Mouse (Mus musculus) forebrain, embryonic 16.5 days (tissue): ENCODE data around the gene Mtch1. TPM values are rescaled to one million over a fixed set of nuclear protein-coding genes. Genes with fewer than 3 reads are reported as not detected.

Source experiments
- ATAC-seq: fragments of 200-750 bp; cut with Nextera tagmentation; 2 replicates; pipeline ENCODE4 v1.8.0; 2017; ENCODE audit warnings: mild to moderate bottlenecking, moderate library complexity
- H3K27ac ChIP-seq: fragments of 300-500 bp; sonication (generic); 2 replicates; pipeline ENCODE4 v1.5.1; 2014; ENCODE audit warnings: low read length, control low read depth
- H3K27me3 ChIP-seq: fragments of 300-500 bp; sonication (generic); replicated peaks from 2 replicates; pipeline ENCODE4 v1.6.1; 2014; ENCODE audit warnings: low read length; ENCODE audit not compliant: control insufficient read depth, insufficient read depth
- H3K36me3 ChIP-seq: fragments of 300-500 bp; sonication (generic); 2 replicates; pipeline ENCODE4 v1.6.1; 2014; ENCODE audit not compliant: control insufficient read depth, insufficient read depth
- H3K4me1 ChIP-seq: fragments of 300-500 bp; sonication (generic); replicated peaks from 2 replicates; pipeline ENCODE4 v1.6.1; 2014; ENCODE audit warnings: low read length; ENCODE audit not compliant: control insufficient read depth, insufficient read depth
- H3K4me2 ChIP-seq: fragments of 300-500 bp; sonication (generic); 2 replicates; pipeline ENCODE4 v1.6.1; 2014; ENCODE audit warnings: mild to moderate bottlenecking, low read length, control low read depth
- H3K4me3 ChIP-seq: fragments of 300-500 bp; sonication (generic); replicated peaks from 2 replicates; pipeline ENCODE4 v1.5.1; 2014; ENCODE audit warnings: mild to moderate bottlenecking, low read length, control low read depth
- H3K9ac ChIP-seq: fragments of 300-500 bp; sonication (generic); replicated peaks from 2 replicates; pipeline ENCODE4 v1.6.1; 2014; ENCODE audit warnings: low read depth, low read length, control low read depth
- H3K9me3 ChIP-seq: fragments of 300-500 bp; sonication (generic); 2 replicates; pipeline ENCODE4 v1.6.1; 2016; ENCODE audit warnings: low read length; ENCODE audit not compliant: control insufficient read depth
- WGBS: fragments of 180-500 bp; shearing (Covaris S2); extraction: QIAGEN DNeasy Blood & Tissue Kit; methylation state at CpG from one replicate; pipeline ENCODE4 v1.1.7; 2014; 5-methylcytosine and 5-hydroxymethylcytosine counted together
- polyA plus RNA-seq: library from polyadenylated mRNA; unstranded; fragments of >200 nt; fragmentation: Nextera tagmentation; extraction: Ambion mirVana; gene quantifications from 2 replicates; pipeline ENCODE4 v1.2.1, GENCODE M21; 2015

Gene Mtch1
- polyA plus RNA-seq, 1 experiment from 2014 or later = 434 TPM

DNA sequence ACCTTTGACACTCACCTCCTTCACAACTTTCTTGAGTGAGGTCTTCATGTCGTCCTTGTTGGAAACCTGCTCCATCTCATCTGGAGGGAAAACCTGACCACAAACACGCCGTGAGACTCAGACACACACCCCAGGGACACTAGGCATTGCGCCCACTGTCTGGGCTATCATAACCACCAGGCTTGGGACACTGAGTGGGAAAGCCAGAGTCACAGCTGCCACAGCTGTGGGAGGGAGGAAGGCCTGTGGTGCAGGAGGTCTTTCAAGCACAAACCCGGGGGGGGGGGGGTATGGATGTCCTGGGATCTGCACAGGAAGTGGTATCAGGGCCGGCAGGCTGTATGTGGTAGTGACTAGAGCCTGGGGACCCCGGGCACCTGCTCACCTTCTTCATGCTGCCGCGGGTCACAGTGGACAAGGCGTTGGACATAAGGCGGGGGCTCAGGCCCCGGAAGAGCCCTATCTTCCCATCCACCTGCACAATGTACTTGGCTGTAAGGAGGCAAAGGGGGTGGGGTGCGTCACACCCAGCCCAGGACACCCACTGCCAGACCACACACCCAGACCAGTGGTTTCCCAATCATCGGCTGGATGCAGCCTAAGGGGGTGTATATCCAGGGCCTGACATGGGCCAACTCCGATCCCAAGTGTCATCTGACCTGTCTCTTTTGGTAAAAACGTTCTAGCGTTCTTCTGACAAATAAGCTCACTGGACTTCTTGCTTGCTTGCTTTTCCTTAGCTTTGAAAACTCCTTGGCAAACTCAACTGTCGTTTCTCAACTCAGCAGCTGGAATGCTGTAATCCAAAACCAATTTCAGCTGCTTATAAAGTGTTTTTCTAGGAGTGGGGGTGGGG is 7.1 kb downstream of the Mtch1 start:
- no peaks in the 10 kb centered on the region for H3K27me3 ChIP-seq
- no peaks in the 10 kb centered on the region for H3K9me3 ChIP-seq
- peaks cover 34% of the 10 kb centered on the region for H3K36me3 ChIP-seq
- no peak overlapping the region for H3K4me2 ChIP-seq
- no peak for ATAC-seq
- H3K27ac ChIP-seq = no peak overlapping the region
- 86% methylated on average over 18 of the region's 18 CpGs for WGBS
- peaks cover 50% of the 10 kb centered on the region for H3K4me1 ChIP-seq
- H3K4me3 ChIP-seq = no peak overlapping the region
- H3K9ac ChIP-seq = no peak overlapping the region

DNA sequence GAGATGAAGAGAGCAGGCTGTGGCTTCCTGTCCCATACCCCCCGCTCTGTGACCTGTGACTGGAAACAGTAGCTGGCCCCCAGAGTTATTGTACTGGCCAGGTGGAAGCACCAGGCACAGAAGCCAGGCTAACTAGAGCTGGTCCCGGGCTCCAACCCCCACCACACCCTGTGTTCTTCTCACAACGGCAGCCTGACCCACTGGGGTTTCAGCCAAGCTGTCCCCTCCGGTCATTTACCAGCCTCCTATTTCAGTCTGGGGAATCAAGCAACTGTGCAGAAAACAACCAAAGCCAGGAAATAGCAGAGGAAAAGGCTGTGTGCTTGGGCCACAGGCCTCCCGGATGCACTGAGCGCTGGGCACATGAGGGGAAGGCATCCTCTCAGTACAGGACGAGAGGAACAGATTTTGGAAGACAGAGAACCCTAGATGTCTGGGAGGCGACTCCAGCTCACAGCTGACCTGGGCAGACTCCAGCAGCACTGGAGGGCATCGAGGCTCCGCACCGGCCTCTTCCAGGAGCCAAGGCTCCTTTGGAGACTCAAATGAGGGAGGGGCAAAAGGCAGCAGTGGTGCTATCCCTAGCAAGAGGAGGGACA is 8.5 kb downstream of the Mtch1 start:
- Histone ChIP-seq H3K27me3 (no peaks in the 10 kb centered on the region), H3K9me3 (no peaks in the 10 kb centered on the region), H3K4me2 (no peak overlapping the region), H3K4me1 (peaks cover 44% of the 10 kb centered on the region), H3K9ac (no peak overlapping the region; the same call in 1 of the 2 replicates), H3K4me3 (no peak overlapping the region), H3K27ac (peak overlapping the region; percentile 74), H3K36me3 (peaks cover 36% of the 10 kb centered on the region)
- 70% methylated on average over 11 of the region's 11 CpGs for WGBS
- ATAC-seq = no peak; the same call in 1 of the 2 replicates

DNA sequence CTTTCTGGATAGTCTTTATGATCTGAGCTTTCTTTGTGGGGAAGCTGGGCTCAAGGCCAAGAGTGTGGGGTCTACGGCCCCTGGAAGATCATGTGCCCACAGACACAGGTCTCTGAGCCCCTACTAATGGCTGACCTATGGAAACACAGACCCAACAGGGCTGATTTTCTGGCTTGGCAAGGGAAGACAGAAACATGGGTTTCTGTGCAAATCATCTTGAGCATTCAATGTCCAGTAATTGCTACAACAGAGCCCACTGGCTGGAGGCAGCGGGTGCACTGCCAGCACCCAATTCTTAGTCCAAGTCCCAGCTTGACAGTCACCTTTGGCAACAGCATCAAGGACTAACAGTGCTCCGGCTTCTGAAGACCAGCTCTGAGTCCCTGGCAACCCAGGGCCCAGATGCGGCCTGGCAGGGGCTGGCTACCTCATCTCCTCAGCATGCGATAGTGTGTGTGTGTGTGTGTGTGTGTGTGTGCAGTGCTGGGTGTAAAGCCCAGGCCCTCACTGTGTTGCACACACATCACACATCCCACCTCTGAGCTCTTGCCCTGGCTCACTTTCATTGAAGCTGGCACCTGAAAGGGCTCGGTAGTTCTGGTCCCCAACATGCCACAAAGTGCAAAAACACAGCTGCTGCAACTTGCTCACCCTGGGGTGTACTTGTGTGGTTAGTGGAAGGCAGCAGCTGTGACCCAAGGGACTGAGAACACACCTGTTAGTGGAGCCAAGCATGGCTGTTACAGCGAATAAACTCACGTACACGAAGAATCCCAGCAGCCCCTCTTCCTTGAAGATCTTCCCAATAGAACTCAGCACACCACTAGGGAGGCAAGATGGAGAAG is 9.5 kb downstream of the Mtch1 start:
- H3K27me3 ChIP-seq = no peaks in the 10 kb centered on the region
- peaks cover 44% of the 10 kb centered on the region for H3K4me1 ChIP-seq
- ATAC-seq = peak; percentile 67
- H3K27ac ChIP-seq = peak overlapping the region; percentile 74
- H3K9me3 ChIP-seq = no peaks in the 10 kb centered on the region
- no peak overlapping the region for H3K4me2 ChIP-seq
- H3K36me3 ChIP-seq = peaks cover 44% of the 10 kb centered on the region
- no peak overlapping the region for H3K9ac ChIP-seq
- 54% methylated on average over 9 of the region's 9 CpGs for WGBS
- H3K4me3 ChIP-seq = no peak overlapping the region

DNA sequence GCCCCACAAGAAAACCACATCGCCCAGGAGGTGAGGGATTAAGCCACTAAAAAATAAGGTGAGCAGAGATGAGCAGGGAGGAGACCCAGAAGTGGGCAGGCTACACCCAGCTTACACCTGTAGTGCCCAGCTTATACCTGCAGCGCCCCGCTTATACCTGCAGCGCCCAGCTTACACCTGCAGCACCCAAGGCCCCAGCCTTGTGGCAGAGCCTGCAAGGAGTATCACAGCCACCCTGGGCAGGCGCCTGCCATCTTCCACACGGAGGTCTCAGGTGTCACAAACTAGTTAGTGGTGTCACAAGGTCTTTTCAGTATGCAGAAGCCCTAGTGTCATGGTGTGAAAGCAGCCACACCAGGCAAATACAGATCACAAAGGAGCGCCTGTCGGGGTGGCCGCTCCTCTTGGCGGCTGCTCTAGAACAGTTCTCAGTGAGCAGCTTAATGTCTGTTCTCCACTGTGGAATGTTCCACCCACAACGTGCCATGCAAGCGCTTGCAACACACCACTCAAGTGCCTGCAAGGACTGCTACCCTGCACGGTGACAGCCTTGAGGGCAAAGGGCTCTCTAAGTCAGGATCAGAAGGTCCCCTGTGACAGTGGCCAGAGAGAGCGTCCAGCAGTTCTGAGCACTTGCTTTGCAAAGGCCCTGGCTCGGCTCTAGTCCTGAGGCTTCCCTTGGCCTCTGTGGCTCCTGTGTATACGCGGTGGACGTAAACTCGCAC is 11.3 kb downstream of the Mtch1 start:
- no peak overlapping the region for H3K9ac ChIP-seq
- no peak overlapping the region for H3K4me3 ChIP-seq
- H3K9me3 ChIP-seq = no peaks in the 10 kb centered on the region
- H3K4me1 ChIP-seq = peaks cover 33% of the 10 kb centered on the region
- H3K4me2 ChIP-seq = no peak overlapping the region
- no peak overlapping the region for H3K27ac ChIP-seq
- WGBS = 91% methylated on average over 19 of the region's 19 CpGs
- peaks cover 57% of the 10 kb centered on the region for H3K36me3 ChIP-seq
- no peak for ATAC-seq
- H3K27me3 ChIP-seq = no peaks in the 10 kb centered on the region

DNA sequence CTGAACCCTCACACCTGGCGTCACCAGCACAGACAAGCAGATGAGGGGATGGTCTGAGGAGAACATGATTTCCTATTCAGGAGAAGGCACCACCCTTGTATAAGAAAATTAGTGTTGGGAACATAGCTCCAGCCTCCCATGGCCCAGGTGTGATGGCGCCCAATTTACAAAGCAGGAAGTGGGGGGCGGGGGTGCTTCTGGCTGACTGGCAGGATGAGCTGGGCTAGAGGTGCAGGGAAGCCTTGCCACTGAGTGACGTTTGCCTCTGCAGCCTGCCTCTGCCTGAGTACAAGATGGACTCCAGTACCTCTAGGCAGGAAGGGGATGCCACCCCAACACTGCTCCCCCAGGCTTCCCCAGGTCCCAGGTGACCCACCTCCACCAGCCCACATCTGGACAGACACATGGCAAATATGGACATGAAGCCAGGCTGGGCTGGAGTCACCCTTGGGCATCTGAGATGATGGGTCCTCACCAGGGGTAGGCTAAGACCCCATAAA is 15.5 kb downstream of the Mtch1 start:
- Histone ChIP-seq H3K4me2 (no peak overlapping the region), H3K9me3 (no peaks in the 10 kb centered on the region), H3K36me3 (peaks cover 35% of the 10 kb centered on the region), H3K9ac (no peak overlapping the region), H3K4me3 (no peak overlapping the region), H3K27ac (no peak overlapping the region), H3K4me1 (peaks cover 8% of the 10 kb centered on the region), H3K27me3 (no peaks in the 10 kb centered on the region)
- 84% methylated on average over 4 of the region's 4 CpGs for WGBS
- no peak for ATAC-seq

DNA sequence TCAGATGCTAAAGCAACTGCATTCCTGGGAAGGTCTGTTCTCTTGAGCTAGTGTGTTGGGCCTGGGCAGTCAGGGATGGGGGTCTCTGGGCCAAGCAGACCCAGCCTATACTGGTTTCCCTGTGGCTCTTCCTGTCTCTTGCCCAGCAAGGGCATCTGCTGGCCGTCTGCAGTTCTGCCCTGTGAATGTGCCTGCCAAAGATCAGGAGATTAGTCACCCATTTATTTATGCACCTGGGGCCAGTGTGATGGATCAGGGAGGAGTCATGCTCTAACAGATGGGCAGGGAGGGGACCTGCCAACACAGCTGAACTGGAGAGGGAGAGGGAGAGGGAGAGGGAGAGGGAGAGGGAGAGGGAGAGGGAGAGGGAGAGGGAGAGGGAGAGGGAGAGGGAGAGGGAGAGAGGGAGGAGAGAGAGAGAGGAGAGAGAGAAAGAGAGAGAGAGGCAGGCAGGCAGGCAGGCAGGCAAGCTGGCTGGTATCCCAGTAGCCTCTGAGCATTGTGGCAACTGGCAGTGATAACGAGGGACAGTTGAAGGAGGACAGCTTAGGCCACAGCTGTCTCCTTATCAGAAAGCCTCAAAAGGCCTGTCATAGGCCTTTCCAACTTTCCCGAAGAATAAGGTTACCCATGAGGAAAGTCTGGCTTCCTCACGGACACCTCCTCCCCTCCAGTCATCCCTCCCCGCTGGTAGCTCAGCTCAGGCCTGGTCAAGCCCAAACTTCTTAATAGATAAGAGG is 16.9 kb downstream of the Mtch1 start:
- no peak overlapping the region for H3K4me2 ChIP-seq
- peak overlapping the region; percentile 68 for H3K27ac ChIP-seq
- no peaks in the 10 kb centered on the region for H3K27me3 ChIP-seq
- H3K4me3 ChIP-seq = no peak overlapping the region
- WGBS = 10% methylated on average over 5 of the region's 5 CpGs
- H3K9ac ChIP-seq = no peak overlapping the region
- peaks cover 23% of the 10 kb centered on the region for H3K36me3 ChIP-seq
- no peak; the same call in 1 of the 2 replicates for ATAC-seq
- H3K9me3 ChIP-seq = no peaks in the 10 kb centered on the region
- H3K4me1 ChIP-seq = peaks cover 18% of the 10 kb centered on the region

DNA sequence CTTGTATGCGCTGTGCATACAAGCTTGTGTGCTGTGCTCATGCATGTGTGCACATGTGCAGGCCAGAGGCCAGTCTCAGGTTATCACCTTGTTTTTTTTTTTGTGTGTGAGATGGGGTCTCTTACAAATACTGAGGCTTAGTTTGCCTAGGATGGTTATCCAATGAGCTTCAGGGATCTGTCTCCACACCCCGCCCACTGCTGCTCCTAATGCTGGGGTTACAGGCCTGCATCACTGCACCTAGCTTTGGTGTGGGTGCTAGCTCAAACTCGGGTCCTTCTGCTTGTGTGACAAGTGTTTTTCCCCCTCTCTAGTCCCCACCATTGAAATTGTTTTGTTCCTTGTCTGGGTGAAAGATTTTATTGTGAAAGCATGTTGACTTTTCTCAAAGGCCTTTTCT is 17.5 kb downstream of the Mtch1 start:
- ATAC-seq = no peak
- H3K36me3 ChIP-seq = peaks cover 23% of the 10 kb centered on the region

DNA sequence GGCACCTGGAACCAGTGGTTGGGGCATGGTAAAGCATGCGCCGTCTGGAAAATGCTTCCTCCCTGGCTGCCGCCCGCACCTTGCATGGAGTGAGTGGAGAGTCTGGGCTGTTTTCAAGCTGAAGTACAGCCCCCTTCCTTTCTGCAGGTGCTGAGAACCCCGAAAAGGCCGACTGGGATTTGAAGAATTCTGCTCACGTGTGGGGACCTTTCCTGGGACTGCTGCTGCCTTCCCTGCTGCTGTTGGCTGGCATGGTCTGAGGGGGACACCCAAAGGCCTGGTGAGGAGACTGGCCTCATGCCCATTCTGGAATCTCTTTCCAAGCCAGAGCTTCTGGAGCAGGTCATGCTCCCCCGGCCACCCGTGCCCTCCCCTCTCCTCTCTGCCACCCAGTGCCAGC is 20.0 kb downstream of the Mtch1 start:
- Histone ChIP-seq H3K4me3 (no peak overlapping the region), H3K36me3 (peaks cover 11% of the 10 kb centered on the region; the same call in 1 of the 2 replicates), H3K9me3 (no peaks in the 10 kb centered on the region), H3K4me1 (peaks cover 18% of the 10 kb centered on the region), H3K4me2 (no peak overlapping the region), H3K27me3 (0 out of 2 replicates have a peak, but pooled peaks cover 2% of the 10 kb centered on the region), H3K27ac (no peak overlapping the region), H3K9ac (no peak overlapping the region)
- no peak for ATAC-seq
- 77% methylated on average over 9 of the region's 9 CpGs for WGBS

More for the DNA sequence above, 17.5 kb downstream of the Mtch1 start:
- Histone ChIP-seq H3K9ac (no peak overlapping the region), H3K27ac (peak overlapping the region; percentile 68), H3K4me3 (no peak overlapping the region), H3K9me3 (no peaks in the 10 kb centered on the region), H3K4me1 (peaks cover 18% of the 10 kb centered on the region), H3K4me2 (no peak overlapping the region), H3K27me3 (no peaks in the 10 kb centered on the region)
- 83% methylated on average over 3 of the region's 3 CpGs for WGBS
